Mouse (Mus musculus): ENCODE results near the gene Olfr30.

- TF ChIP-seq CTCF (IDR thresholded peaks at IDR 0.05; ENCODE audit: low read depth) (no peak), EP300 (IDR thresholded peaks at IDR 0.05; ENCODE audit: low read depth) (no peak)
Observed at GRCm38 (mm10) chr11:58420815-58421214, 41.3 kb downstream of the Olfr30 start, which contains the start of gene 1810065E05Rik.
